Mouse (Mus musculus) ovary, postnatal 10 days (tissue): Measurements from ENCODE around the gene Bmp2k.

Experiments used
- DNase-seq: peaks from one replicate; pipeline ENCODE4 v3.0.0; 2022; ENCODE audit warnings: low spot score

The Bmp2k gene

DNA sequence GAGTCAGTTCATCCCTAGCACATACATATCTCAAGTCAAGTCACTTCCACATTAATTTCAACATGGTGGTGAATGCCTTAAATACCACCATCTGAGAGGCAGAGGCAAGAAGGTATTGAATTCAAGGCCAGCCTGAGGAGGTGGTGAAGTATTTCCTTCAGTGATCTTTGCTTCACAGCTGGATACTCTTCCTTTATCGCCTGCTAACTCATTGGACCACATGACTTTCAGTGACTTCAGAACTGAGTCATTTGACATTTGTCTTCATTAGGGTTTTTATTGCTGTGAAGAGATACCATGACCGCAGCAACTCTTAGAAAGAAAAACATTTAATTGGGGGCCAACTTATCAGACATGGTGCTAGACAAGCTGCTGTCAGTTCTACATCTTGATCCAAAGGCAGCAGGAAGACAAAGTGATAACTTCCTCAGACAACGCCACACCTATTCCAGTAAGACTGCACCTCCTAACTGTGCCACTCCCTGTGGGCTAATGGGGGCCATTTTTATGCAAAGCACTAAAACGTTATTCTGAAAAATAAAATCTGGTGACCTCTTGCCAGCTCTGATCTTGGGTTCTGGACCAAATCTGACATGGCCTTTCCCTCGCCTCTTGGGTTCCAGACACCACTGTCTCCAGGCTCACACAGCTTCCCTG lies 24.9 kb upstream of the Bmp2k start:
- no peak for DNase-seq

DNA sequence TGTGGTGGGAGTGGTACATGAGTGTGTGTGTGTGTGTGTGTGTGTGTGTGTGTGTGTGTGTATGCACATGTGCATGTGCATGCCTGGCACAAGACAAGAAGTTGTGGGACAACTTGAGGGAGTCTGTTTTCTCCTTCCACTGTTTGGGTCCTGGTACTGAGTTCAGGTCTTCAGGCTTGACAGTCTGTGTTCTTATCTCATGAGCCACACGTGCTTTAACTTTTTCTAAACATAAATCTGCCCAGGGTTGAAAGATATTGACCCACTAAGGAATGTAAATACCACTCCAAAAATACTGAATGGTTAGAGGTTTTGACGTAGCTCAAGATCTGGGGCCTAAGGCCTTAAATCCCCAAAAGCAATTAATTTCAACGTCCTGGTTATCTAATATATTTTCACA lies 23.8 kb upstream of the Bmp2k start:
- DNase-seq, result no peak

DNA sequence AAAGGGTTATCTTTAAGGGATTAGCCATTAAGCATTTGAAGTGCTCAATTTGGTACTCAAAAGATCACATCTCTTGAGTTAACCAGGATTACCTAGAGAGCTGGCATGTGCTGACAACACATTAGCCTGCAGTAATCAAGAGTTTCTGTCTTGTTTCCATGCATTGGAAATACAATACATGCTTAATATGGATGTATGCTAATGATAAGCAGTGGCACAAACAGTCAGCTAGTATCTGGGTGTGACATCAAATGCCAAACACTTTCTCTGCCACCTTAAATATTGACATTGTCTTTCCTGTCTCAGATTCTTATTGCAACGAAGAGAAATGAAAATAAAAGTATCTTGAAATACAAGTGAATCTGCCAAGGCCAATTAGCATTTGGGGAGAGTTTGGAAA lies 22.8 kb upstream of the Bmp2k start:
- DNase-seq, result no peak

DNA sequence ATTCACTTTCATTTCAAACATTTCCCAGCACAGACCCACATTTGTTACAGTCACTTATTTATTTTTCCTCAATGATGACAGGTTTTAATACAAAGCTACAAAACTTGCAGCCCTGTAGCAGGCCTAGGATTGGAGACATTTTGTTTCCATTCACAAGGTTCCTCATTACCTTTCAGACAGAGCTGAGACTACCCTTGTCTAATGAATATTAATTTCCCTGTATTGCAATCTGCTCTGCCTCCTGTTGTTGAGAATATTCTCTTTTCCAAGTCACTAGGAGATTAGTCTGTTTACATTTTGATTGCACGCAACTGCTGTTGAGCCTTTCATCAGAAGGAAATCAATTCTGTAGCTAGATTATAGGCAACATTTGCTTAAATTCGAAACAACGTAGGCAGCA lies 22.4 kb upstream of the Bmp2k start:
- no peak for DNase-seq

DNA sequence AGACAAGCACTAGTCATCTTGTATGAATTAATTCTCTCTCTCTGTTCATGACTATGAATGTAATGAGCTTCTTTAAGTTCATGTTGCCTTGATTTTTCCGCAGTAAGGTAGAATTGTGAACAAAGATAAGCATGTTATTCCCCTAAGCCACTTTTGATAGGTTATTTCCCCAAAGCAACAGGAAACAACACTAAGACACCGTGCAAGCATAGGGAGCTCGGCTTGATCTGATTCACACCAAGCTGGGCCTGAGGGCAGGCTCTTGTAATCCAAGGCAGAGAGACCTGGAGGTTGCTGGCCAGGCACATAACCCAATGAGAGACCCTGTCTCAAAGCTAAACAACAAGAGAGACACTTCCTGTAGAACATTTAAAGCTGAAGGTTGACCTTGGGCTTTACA lies 21.3 kb upstream of the Bmp2k start:
- DNase-seq, result no peak

DNA sequence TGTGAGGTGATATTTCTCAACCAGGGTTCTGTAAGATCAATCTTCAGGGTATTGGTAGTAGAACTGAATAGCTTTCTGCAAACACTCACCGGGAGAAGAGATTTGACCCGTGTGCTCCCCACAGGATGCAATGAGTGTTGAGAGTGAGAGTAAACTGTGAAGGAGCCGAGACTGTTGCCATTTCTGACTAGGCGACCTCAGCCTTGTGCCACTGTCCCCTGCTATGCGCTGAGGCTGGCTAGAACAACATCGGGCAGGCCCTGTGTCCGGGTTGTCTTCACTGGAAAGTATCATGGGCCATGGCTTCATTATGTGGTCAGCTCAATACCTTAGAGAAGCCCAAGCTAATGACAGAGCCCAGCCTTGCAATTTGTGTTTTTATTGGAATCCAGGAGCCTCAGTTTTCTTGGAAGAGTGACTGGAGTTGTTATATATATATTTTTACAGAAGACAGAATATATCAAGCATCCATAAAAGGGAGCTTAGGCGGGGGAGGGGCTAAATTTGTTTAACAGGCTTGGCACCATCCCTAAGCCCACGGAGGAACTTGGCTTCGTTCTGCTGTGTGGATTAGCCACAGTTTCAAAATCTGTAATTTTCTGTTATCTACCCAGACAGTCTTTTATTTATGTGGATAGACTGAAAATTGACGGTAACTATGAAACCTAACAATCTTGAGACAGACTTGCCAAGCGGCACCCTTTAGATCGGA lies 18.0 kb upstream of the Bmp2k start:
- no peak for DNase-seq

DNA sequence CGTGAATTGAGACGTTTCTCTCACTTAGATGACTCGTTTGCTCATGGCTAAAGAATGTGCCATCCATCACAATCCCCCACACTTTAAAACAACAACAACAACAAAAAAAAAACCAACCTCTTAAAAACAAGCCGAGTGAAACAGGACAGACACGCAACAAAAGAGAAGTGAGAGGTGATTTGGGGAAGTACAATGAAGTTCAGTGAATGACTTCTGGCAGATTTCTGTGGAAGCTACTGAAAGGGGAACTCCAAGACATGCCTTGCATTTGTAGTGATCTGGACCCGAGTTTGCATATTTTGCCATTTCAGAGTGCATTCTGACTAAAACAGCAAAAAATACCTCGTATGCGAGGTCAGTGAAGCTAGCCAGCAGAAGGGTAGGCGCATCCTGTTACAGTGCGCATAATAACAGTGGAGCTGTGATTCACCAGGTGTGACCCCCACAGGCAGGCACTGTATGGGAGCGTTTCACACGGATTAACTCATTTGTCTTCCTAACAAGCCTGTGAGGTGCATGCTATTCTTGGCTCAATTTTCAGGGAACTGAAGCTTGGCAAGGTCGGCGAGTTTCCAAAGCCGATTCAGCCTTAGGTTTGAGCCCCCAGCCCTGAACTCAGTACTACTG lies 17.4 kb upstream of the Bmp2k start:
- no peak for DNase-seq

DNA sequence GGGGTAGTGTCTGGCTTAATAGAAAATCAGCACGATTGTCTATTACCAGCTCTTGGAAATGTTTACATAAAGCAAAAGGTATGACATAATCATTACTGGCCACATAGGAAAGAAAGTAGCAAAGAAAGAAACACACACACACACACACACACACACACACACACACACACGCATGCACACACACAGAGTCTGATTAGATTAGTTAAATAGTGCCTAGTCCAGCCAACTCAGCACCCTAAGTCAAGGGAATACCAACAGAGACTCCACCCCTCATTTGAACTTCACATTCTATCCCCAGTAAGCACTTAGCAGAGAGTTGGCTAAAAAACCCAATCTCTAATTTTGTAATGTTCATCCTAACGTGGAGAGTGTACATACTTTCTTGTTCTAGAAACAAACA lies 15.5 kb upstream of the Bmp2k start:
- no peak for DNase-seq

DNA sequence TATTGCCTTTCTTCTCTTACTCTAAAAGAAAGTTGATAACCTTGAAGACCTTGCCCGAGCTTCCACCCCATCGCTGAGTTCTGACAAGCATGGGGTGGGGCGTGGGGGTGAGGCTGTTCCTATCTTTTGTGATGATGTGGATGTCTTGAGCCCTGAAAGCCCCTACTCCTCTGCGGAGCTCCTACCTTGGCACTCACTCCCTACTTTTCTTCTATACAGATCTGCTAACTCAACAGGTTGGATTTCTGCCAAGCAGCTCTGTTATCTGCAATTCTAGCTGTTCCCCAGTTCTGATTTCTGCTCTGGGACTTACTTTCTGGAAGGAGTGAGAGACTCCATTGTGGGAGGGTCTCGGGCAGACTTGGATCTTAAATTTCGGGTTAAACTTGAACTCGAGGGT lies 14.3 kb upstream of the Bmp2k start:
- DNase-seq, result no peak

DNA sequence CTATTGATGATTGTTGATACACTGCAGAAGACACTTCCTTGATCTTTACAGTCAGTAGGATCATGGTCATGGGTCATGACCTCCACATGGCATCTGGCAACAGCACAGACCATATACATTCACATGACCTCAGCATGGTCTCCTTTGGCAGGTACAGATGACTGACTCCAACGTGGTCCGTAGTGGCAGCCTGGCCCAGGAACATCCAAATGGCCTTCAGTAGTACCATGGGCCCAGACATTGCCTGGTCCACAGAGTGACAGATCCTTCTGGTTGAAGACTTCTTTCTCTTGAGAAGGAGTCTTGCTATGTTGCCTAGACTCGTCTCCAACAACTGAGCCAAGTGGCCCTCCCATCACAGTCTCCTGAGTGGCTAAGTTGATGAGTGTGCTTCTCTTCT lies 10.6 kb upstream of the Bmp2k start:
- DNase-seq, result no peak

DNA sequence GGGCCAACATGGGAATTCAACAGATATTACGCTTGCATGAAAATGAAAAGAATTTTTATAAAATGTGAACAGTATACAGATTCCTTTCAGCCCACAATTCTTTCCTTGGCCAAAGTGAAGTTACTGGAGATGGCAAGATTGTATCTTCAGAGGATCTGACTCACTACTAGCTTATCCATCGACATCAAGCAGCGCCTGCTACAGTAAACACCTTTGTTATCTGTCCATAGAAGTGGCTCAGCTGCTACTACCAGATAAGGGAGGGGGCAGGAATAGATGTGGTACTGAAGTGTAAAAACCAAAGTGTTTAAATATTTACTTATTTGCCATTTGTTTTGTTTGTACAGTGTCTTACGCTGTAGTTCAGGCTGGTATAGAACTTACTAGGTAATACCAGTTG lies 8.6 kb upstream of the Bmp2k start:
- DNase-seq, result no peak

DNA sequence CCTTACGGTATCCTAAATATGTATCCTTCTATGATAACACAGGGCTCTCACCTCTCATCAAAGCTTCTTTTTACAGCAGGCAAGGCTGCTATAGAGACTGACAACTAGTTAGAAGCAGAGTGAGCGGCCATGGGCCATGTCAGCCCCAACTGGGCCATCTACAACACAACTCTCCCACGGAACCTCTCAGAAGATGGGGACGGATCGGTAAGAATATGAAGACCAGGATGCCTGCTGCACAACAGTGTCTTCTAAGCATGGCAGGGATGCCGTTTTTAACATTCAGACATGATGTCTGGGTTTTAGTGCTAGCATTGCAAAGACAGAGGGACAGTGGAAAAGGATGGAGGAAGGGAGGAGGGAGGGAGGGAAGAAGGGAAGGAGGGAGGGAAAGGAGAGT lies 6.3 kb upstream of the Bmp2k start:
- DNase-seq, result no peak

DNA sequence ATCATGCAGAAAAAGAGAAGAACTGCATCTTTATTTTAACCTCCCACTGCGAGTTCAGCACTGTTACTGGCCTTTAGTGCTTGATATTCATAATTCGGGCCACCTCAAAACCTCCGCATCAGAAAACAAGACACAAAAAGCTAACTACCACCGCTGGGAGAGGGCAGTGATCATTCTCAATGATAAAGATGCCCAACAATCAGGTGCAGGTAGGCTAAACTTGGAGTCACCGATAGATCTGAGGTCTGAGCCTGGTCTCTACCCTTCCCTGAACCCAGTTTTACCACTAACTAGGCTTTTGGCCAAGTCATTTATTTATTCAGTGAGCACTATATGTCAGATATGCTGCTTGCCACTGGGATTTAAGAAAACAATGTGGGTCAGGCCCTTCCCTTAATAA lies 4.8 kb upstream of the Bmp2k start:
- no peak for DNase-seq

DNA sequence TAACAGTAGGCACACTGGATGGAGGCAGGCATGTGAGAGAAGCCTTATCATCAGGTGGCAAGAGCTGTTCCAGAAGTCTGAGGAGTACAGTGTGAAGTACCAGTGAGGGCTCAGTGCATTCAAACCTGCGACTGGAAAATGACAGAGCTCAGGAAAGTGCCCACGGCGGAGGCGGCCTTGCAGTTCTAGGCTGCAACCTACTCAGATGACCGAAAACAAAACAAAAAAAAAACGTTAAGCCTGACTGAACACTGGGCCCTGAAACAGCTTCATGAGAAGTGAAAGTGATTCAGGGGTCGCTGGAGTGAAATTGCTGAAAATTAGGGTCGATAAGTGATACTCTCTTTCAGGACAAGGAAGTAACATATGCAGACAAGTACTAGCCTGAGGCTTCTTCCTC lies 4.4 kb upstream of the Bmp2k start:
- DNase-seq, result no peak

DNA sequence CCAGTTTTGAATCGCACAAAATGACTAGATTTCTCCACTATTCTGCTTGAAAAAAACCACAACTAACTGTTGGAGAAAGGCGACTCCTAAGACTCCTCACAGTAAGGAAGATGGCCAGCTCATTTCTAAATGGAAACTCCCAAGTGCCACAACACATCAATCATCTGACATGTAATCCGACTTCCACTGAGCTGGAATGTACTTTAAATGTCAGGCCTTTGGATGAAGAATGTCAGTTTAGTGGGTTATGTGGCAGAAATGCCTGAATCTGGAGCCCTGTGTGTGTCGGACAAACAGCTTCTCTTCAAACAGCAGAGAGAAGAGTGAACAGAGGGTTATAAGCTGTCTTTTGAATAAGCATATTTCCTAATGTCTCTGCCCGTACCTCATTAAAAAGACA lies 1.7 kb upstream of the Bmp2k start:
- DNase-seq, result no peak

DNA sequence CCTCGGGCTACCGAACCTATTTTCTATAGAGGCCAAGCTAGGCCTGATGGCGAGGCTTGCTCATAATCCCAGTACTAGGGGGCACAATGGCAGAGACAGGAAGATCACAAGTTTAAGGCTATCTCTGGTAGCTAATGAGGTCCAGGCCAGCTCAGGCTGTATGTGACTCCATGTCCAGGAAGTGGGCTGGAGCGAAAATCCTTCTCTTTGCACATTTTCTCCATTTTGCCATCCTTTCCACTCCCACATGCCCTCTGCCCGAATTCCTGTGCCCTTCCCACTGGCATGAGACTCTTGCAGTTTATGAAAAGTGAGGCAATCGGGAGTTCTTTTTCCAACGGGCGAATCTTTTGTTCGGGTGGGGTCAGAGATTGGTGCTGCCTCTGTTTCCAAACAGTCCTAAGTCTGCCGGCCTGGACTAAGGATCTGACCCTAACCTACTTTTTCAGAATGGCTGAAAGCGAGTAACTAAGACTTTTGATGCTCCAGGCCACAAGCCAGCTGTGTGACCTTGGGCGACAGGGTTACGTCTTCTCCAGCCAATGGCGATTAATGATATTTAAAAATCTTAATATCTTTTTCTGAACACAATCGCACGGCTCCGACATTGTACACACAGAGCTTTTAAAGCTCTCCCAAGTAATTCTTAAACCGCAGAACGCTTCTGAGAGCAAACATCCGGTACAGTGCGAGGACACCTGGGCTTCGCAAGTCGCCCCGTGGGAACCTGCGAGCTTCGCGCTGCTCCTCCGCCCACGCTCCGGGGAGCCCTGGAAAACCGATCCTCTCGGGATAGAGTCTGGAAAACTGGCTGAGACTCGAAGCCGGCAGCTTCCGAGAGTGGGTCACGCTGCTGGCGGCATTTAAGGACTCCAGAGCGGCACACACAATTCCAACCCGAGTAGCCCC lies 834 bp upstream of the Bmp2k start:
- DNase-seq, result no peak

DNA sequence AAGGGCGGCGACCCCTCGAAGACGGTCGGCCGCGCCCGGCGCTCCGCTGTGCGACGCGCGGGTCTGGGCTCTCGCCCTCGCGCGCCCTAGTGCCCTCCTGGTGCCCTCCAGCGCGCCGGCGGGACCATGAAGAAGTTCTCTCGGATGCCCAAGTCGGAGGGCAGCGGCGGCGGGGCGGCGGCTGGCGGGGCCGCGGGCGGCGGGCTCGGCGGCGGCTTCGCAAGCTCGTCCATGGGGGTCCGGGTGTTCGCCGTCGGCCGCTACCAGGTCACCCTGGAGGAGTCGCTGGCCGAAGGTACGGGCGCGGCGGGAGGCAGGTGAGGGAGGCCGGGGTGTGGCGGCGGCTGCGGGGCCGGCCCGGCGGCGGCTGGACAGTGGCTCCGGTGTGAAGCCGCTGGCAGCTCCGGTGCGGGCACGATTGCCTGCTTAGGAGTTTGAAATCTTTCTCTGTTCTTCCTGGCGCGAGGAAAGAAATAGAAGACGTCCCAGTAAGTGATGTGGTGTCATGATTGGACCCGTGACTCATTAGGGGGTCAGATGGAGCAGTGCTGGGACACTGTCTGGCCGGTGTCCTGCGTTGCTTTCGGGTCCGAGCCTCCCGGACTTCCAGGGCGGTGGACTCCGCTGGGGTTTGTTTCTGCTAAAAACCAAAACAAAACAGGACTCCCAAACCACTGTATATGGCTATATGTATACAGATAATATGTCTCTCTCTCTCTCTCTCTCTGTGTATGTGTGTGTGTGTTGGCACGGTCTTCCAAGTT lies 495 bp downstream of the Bmp2k start:
- DNase-seq, result peak; percentile 31

DNA sequence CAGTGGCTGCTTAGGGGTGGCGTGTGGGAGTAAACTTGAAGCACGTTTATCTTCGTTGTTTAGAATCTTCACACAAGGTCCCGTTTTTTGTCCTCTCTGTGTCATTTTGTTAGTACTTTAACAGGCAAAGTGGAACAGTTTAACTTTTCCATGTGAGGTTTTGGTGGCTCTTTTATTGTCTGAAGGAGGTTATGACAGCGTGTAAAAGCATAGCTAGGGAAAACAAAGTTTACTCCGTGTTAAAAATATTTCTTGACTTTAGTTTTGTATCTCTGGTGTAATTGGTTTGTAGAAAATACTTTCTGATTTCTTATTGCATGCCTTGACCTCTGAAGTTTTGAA lies 1.0 kb downstream of the Bmp2k start:
- DNase-seq, result no peak

DNA sequence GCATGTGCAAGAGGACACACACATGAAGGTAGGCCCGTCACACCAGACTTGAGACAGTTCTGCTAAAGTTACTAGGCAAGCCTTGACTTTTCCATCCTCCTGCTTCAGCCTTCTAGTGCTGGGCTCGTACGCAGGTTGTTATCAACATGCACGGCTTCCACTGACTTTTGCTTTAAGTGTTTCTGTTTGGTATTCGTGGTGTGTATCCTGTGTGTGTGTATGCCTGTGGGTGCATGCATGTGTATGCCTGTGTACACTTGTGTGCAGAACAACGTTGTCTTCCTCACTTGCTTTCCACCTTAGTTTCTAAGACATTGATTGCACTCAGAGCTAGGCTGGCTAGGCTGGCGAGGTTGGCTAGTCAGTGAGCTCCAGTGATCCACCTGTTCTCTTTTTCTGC lies 2.1 kb downstream of the Bmp2k start:
- DNase-seq, result no peak

DNA sequence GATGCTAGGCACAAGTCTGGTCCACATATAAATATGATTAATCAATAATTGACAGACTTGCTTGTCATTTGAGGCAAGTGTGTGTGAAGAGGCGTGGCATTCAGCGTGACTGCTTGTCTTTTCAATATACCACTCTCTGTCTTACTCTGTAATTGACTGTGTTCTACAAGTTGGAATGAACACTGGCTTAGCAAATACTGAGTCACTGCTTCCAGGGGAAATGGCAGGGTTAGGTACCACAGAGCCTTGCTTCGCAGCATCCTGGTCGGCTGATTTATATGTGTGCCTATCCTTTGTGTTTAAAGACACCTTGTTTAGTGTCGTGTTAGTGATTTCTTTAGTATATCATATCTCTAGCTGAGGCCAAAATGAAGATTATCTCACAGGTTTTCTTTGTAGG lies 3.0 kb downstream of the Bmp2k start:
- no peak for DNase-seq

DNA sequence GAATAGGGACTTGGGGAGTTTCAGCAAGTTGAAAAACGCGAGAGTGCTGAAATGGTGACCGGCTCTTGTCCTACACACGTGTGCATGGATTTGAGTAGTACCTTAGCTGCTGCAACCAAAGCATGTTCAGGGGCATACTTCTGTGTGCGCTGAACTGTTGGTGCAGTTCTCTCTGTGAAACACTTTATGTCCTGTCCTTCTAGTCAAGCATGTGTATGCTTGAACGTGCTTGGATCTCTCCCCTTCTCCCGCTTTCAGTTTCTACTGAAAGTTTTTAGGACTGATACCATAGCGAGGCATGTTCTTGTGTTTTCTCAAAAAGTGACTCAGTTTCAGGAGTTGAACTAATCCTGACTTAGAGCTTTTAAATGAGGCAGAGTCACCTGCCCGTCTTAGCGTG lies 3.7 kb downstream of the Bmp2k start:
- DNase-seq, result no peak

DNA sequence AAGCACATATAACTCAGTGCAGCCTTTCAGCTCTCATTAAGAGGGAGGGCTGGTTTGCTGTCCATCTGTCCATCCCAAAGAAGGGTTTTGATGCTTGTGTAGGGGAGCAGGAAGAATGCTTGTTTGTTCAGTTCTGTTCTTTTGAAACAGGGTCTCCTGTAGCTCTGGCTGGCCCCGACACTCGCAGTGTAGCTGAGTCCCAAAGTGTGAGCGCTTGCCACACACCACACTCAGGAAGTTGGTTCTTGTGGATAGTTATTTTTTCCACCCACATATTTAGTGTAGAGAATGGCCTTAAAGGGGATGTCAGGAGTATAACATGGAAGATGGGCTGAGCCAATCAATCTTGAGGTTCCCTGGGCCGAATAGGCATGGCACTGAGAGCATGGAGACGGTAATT lies 4.1 kb downstream of the Bmp2k start:
- DNase-seq, result no peak
